Mouse (Mus musculus) neural tube, embryonic 10.5 days (tissue): ENCODE measurements around the gene Cyp8b1.

Source experiments
- DNase-seq: peaks from one replicate; pipeline ENCODE4 v3.0.0-alpha.2; 2017; ENCODE audit warnings: low spot score; ENCODE audit errors: extremely low spot score

Gene Cyp8b1

DNA sequence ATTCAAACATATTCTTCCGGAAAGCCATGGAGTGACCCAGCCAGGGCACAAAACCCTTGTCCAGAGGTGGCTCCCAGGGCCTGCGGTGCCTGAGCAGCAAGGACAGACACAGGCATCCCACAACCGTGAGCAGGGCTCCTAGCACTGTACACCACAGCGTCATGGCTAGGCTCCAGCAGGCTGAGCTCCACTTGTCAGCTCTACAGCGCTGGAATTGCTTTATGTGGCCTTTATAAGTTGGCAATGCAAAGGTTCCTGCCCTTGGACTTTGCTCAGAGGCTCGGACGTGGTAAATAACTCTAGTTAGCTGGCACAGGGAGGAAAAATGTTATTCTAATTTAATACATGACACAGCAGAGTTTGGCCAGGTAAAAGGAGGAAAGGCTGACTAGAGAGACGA is at the start of gene Cyp8b1:
Gene Cyp8b1 (minus strand): TSS at position 204 of the 400 bp plus-strand sequence.
- no peak for DNase-seq

DNA sequence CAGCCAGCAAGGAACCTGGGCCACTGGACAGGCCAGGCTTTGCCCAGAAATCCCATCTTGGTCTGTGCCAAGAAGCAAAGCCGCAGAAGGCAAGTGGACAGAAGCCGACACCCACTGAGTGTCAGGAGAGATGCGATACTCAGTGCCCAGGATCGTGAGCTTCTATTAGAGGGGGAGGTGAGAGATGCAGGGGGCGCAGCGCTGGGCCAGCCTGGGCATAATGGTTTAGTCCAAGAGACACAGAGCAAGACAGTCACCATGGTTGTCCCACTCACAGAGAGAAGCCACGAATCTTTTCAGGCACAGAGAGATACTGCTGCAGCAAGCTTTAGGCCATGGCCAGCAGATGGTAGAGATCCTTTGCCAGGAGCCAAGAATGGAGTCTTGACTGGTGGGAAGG is 48.8 kb upstream of the Cyp8b1 start:
- no peak for DNase-seq

- no peak for DNase-seq
Measured at GRCm38 (mm10) chr9:121959966-121960635, 44.0 kb upstream of the Cyp8b1 start.

DNA sequence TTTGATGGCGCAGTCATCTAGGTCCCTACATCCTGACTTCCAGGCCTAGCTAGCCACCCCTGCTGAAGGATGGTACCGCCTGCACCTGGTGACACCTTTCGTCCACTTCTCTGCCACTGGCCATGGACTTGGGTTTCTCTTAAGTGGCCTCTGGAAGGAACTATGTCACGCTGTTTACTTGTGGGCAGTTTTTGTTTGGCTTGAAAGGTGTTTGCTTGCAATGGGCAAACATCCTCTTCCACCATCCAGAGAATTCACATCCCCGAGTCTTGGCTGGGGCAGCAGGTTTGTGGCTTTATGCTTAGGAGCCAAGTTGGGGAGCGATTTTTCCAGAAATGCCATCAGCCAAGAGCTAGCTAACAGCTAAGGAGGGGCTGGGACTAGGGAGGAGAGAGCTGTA is 36.5 kb upstream of the Cyp8b1 start:
- DNase-seq: no peak

DNA sequence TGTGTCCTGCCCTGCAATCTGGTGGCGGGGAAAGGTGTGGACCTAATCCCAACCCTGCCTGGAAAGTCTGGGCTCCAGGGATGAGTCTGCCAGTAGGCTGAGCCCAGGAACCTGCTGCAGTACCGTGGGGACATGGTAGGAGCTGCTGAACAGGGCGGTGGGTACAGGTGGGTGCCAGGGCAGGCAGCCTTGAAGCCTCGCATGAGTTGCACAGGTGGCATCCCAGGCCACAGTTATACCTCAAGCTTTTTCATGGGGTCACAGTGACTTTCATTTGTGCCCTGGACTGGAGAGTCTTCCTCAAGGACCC is 35.0 kb upstream of the Cyp8b1 start:
- no peak for DNase-seq

GRCm38 (mm10) chr9:121950418-121951113 is 34.5 kb upstream of the Cyp8b1 start, which contains the start of gene Fam198a:
TSS of gene Fam198a (plus strand) at chr9:121950988.
- no peak for DNase-seq

- no peak for DNase-seq
Measured at GRCm38 (mm10) chr9:121948431-121948830, 32.3 kb upstream of the Cyp8b1 start.

DNA sequence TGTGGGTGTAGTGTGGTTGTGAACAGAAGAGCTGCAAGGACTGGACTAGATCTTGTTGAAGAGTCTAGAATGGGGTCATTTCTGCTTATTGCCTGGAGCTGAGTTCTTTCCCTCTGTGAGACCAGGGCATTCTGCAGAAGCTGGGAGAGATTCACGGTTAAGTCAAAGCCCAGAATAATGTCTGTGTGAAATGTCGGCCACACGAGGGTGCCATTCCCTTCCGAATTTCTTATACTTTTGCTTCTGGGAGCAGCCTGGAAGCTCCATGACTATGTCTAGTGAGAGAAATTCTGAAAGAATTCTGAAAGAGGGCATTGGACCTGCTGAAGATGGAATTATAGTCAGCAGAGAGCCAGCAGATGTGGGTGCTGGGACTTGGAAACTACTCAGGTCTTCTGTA is 31.7 kb upstream of the Cyp8b1 start:
- DNase-seq: peak; percentile 45

GRCm38 (mm10) chr9:121943628-121944027 is 27.5 kb upstream of the Cyp8b1 start:
- no peak for DNase-seq

- DNase-seq: no peak
Measured at GRCm38 (mm10) chr9:121943005-121943404, 26.9 kb upstream of the Cyp8b1 start.

- peak; percentile 34 for DNase-seq
Measured at GRCm38 (mm10) chr9:121937944-121938355, 21.8 kb upstream of the Cyp8b1 start.

GRCm38 (mm10) chr9:121937451-121937864 is 21.4 kb upstream of the Cyp8b1 start:
- no peak for DNase-seq

- DNase-seq: no peak
Measured at GRCm38 (mm10) chr9:121936952-121937351, 20.8 kb upstream of the Cyp8b1 start.

GRCm38 (mm10) chr9:121934856-121935255 is 18.8 kb upstream of the Cyp8b1 start:
- DNase-seq: no peak

DNA sequence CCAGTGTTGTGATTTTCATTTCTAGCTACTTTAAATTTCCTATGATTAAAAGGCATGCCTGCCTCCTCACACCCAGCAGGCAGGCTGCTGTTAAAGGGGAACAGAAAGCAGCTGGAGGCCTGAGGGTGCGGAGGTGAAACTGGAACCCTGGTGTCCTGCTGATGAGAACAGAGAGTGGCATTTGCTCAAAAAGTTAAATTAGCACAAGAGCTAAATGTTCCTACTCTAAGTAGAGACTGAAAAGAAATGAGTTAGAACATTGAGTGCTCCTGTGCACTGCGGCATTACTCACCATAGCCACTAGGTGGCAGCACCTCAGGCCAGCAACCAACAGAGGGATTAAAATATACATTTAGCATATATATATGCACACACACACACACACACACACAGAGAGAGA is 12.4 kb upstream of the Cyp8b1 start:
- DNase-seq: peak; percentile 64

GRCm38 (mm10) chr9:121927721-121928120 is 11.6 kb upstream of the Cyp8b1 start:
- DNase-seq: no peak

- no peak for DNase-seq
Measured at GRCm38 (mm10) chr9:121926634-121927405, 10.7 kb upstream of the Cyp8b1 start.

DNA sequence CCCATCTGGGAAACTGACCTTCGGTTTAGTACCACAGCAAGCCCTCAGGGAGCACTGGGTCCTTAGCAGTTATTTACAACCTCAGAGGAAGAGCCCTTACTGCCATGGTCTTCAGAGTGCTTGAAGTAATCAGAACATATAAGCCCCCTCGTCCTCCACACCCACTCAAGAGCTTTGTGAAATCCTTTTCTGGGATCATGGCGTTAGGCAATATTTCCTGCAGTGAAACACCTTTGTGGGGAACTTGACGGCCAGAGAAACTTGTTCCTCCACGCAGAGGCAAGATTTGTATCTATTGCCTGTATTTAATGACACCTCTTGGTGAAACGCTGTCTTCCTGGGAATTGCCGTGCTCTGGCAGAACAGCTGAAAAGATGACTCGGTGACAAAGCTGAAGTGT is 9.9 kb upstream of the Cyp8b1 start:
- DNase-seq: no peak

- no peak for DNase-seq
Measured at GRCm38 (mm10) chr9:121924901-121925560, 8.9 kb upstream of the Cyp8b1 start.

- DNase-seq: no peak
Measured at GRCm38 (mm10) chr9:121923906-121924305, 7.8 kb upstream of the Cyp8b1 start.

GRCm38 (mm10) chr9:121923443-121923842 is 7.3 kb upstream of the Cyp8b1 start:
- no peak for DNase-seq

DNA sequence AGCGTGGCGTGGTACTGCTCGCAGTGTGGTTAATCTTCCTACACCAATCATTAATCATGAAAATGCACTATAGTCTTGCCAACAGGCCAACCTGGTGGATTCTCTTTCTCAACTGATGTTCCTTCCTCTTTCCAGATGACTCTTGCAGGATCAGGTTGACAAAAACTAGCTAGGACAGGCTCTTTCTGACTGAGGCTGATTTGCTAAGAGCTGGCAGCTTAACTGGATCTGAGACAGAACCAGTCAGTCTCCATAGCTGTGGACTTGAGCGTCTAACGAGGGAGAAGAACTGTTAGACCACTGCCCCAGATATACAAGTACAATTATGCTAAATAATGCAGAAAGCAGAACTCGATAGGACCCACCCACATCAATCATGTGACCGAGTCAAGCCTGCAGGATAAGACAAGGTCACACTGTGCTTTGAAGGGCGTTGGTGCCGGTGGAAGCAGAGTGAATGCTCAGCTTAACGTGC is 3.0 kb upstream of the Cyp8b1 start:
- DNase-seq: no peak
